Mouse (Mus musculus): ENCODE results near the gene Gm20388. TPM values are rescaled to one million over a fixed set of nuclear protein-coding genes. Genes with fewer than 3 reads are reported as not detected.
"Not testable (repeated sequence)": the region's sequence is repeated elsewhere in the genome, so short reads cannot be mapped to it uniquely, and the experiment has no call there.

Gm20388 gene
- polyA plus RNA-seq, 2 experiments: 8.5 TPM; not detected in 1

- Histone ChIP-seq H3K9ac (replicated peaks) (no peak overlapping the region), H3K36me3 (replicated peaks; ENCODE audit: control insufficient read depth, insufficient read depth, low read depth) (peaks cover 58% of the 10 kb centered on the region), H3K9me3 (ENCODE audit: control insufficient read depth, low read length) (no peaks in the 10 kb centered on the region), H3K4me2 (ENCODE audit: low read depth) (no peak overlapping the region), H3K4me3 (ENCODE audit: insufficient read depth in 1 of 2, low read depth in 2 of 2, low read length in 2 of 2) (no peak overlapping the region), H3K27me3 (ENCODE audit: control insufficient read depth, insufficient read depth, low read length) (no peaks in the 10 kb centered on the region), H3K27ac (no peak overlapping the region), H3K4me1 (replicated peaks; ENCODE audit: control insufficient read depth in 2 of 2, insufficient read depth in 2 of 2, low read length in 1 of 2) (no peaks in the 10 kb centered on the region)
- no peak for TF ChIP-seq CTCF (IDR thresholded peaks at IDR 0.05; ENCODE audit: low read depth)
- TF ChIP-seq EP300 (IDR thresholded peaks at IDR 0.05; ENCODE audit: low read depth): no peak
- ATAC-seq (ENCODE audit: insufficient read depth) (no peak), DNase-seq (ENCODE audit: low read depth in 3 of 3, low spot score in 3 of 3) (no peak)
- 75% methylated on average over 2 of the region's 2 CpGs for WGBS (ENCODE audit: insufficient replicate concordance)
Measured at GRCm38 (mm10) chr8:123999568-123999967, 4088.9 kb downstream of the Gm20388 start.

GRCm38 (mm10) chr8:124002546-124003108, 4092.0 kb downstream of the Gm20388 start:
- H3K4me1 ChIP-seq (replicated peaks; ENCODE audit: control insufficient read depth in 2 of 2, insufficient read depth in 2 of 2, low read length in 1 of 2): no peaks in the 10 kb centered on the region
- H3K9me3 ChIP-seq (ENCODE audit: control insufficient read depth, low read length): no peaks in the 10 kb centered on the region
- ATAC-seq (ENCODE audit: insufficient read depth): no peak
- H3K27ac ChIP-seq: no peak overlapping the region
- no peak for DNase-seq (ENCODE audit: low read depth in 3 of 3, low spot score in 3 of 3)
- H3K4me3 ChIP-seq (ENCODE audit: insufficient read depth in 1 of 2, low read depth in 2 of 2, low read length in 2 of 2): no peak overlapping the region
- H3K27me3 ChIP-seq (ENCODE audit: control insufficient read depth, insufficient read depth, low read length): no peaks in the 10 kb centered on the region
- WGBS (ENCODE audit: insufficient replicate concordance): 88% methylated on average over 10 of the region's 10 CpGs
- H3K9ac ChIP-seq (replicated peaks): no peak overlapping the region
- peaks cover 69% of the 10 kb centered on the region for H3K36me3 ChIP-seq (replicated peaks; ENCODE audit: control insufficient read depth, insufficient read depth, low read depth)
- TF ChIP-seq CTCF (IDR thresholded peaks at IDR 0.05; ENCODE audit: low read depth): peak; percentile 14; the same call in 1 of the 2 replicates
- no peak for TF ChIP-seq EP300 (IDR thresholded peaks at IDR 0.05; ENCODE audit: low read depth)
- H3K4me2 ChIP-seq (ENCODE audit: low read depth): no peak overlapping the region

- H3K4me1 ChIP-seq (replicated peaks; ENCODE audit: control insufficient read depth in 2 of 2, insufficient read depth in 2 of 2, low read length in 1 of 2): peaks cover 14 to 17% of the 10 kb centered on the region in 2 experiments
- no peaks in the 10 kb centered on the region for H3K9me3 ChIP-seq (ENCODE audit: control insufficient read depth, low read length)
- 59% methylated on average over 6 of the region's 6 CpGs for WGBS (ENCODE audit: insufficient replicate concordance)
- H3K27ac ChIP-seq: no peak overlapping the region
- no peaks in the 10 kb centered on the region for H3K27me3 ChIP-seq (ENCODE audit: control insufficient read depth, insufficient read depth, low read length)
- peaks cover 62% of the 10 kb centered on the region for H3K36me3 ChIP-seq (replicated peaks; ENCODE audit: control insufficient read depth, insufficient read depth, low read depth)
- no peak for DNase-seq (ENCODE audit: low read depth in 3 of 3, low spot score in 3 of 3)
- no peak overlapping the region for H3K4me2 ChIP-seq (ENCODE audit: low read depth)
- ATAC-seq (ENCODE audit: insufficient read depth): no peak
- TF ChIP-seq EP300 (IDR thresholded peaks at IDR 0.05; ENCODE audit: low read depth): no peak
- TF ChIP-seq CTCF (IDR thresholded peaks at IDR 0.05; ENCODE audit: low read depth): no peak
- H3K9ac ChIP-seq (replicated peaks): no peak overlapping the region
- H3K4me3 ChIP-seq (ENCODE audit: insufficient read depth in 1 of 2, low read depth in 2 of 2, low read length in 2 of 2): no peak overlapping the region
Measured at GRCm38 (mm10) chr8:124007829-124008228, 4097.2 kb downstream of the Gm20388 start.

- H3K36me3 ChIP-seq (replicated peaks; ENCODE audit: control insufficient read depth, insufficient read depth, low read depth): peaks cover 29% of the 10 kb centered on the region
- H3K4me1 ChIP-seq (replicated peaks; ENCODE audit: control insufficient read depth in 2 of 2, insufficient read depth in 2 of 2, low read length in 1 of 2): peaks cover 30 to 37% of the 10 kb centered on the region in 2 experiments
- ATAC-seq (ENCODE audit: insufficient read depth) (no peak), DNase-seq (ENCODE audit: low read depth in 3 of 3, low spot score in 3 of 3) (no peak)
- H3K27me3 ChIP-seq (ENCODE audit: control insufficient read depth, insufficient read depth, low read length): no peaks in the 10 kb centered on the region
- H3K9me3 ChIP-seq (ENCODE audit: control insufficient read depth, low read length): no peaks in the 10 kb centered on the region
- TF ChIP-seq EP300 (IDR thresholded peaks at IDR 0.05; ENCODE audit: low read depth) (no peak), CTCF (IDR thresholded peaks at IDR 0.05; ENCODE audit: low read depth) (no peak)
- no peak overlapping the region for H3K4me3 ChIP-seq (ENCODE audit: insufficient read depth in 1 of 2, low read depth in 2 of 2, low read length in 2 of 2)
- H3K27ac ChIP-seq: no peak overlapping the region; the same call in 1 of the 2 replicates
- WGBS (ENCODE audit: insufficient replicate concordance): 18% methylated on average over 3 of the region's 3 CpGs
- H3K9ac ChIP-seq (replicated peaks): peak overlapping the region; percentile 27; the same call in 1 of the 2 replicates
- H3K4me2 ChIP-seq (ENCODE audit: low read depth): peak overlapping the region; percentile 37
Measured at GRCm38 (mm10) chr8:124011580-124011979, 4100.9 kb downstream of the Gm20388 start.

GRCm38 (mm10) chr8:124011989-124012586, 4101.4 kb downstream of the Gm20388 start:
- Histone ChIP-seq H3K36me3 (replicated peaks; ENCODE audit: control insufficient read depth, insufficient read depth, low read depth) (peaks cover 24% of the 10 kb centered on the region), H3K4me3 (ENCODE audit: insufficient read depth in 1 of 2, low read depth in 2 of 2, low read length in 2 of 2) (no peak overlapping the region), H3K27me3 (ENCODE audit: control insufficient read depth, insufficient read depth, low read length) (no peaks in the 10 kb centered on the region), H3K27ac (no peak overlapping the region; the same call in none of the 2 replicates), H3K4me1 (replicated peaks; ENCODE audit: control insufficient read depth in 2 of 2, insufficient read depth in 2 of 2, low read length in 1 of 2) (peaks cover 34 to 41% of the 10 kb centered on the region in 2 experiments), H3K9me3 (ENCODE audit: control insufficient read depth, low read length) (no peaks in the 10 kb centered on the region), H3K4me2 (ENCODE audit: low read depth) (peak overlapping the region; percentile 37), H3K9ac (replicated peaks) (peak overlapping the region; percentile 27; the same call in 1 of the 2 replicates)
- ATAC-seq (ENCODE audit: insufficient read depth) (no peak), DNase-seq (ENCODE audit: low read depth in 3 of 3, low spot score in 3 of 3) (no peak)
- WGBS (ENCODE audit: insufficient replicate concordance): 90% methylated on average over 3 of the region's 3 CpGs
- no peak for TF ChIP-seq CTCF (IDR thresholded peaks at IDR 0.05; ENCODE audit: low read depth)
- TF ChIP-seq EP300 (IDR thresholded peaks at IDR 0.05; ENCODE audit: low read depth): no peak

- not testable (repeated sequence) for ATAC-seq (ENCODE audit: insufficient read depth); DNase-seq (ENCODE audit: low read depth in 3 of 3, low spot score in 3 of 3); H3K36me3 ChIP-seq (replicated peaks; ENCODE audit: control insufficient read depth, insufficient read depth, low read depth); H3K4me2 ChIP-seq (ENCODE audit: low read depth); H3K27ac ChIP-seq; H3K9me3 ChIP-seq (ENCODE audit: control insufficient read depth, low read length); H3K4me3 ChIP-seq (ENCODE audit: insufficient read depth in 1 of 2, low read depth in 2 of 2, low read length in 2 of 2); H3K27me3 ChIP-seq (ENCODE audit: control insufficient read depth, insufficient read depth, low read length); H3K9ac ChIP-seq (replicated peaks)
- peaks cover 48 to 57% of the 10 kb centered on the region in 2 experiments for H3K4me1 ChIP-seq (replicated peaks; ENCODE audit: control insufficient read depth in 2 of 2, insufficient read depth in 2 of 2, low read length in 1 of 2)
- 78% methylated on average over 7 of the region's 7 CpGs for WGBS (ENCODE audit: insufficient replicate concordance)
Measured at GRCm38 (mm10) chr8:124014299-124014698, 4103.7 kb downstream of the Gm20388 start.

Data from liver, embryonic 14.5 days (tissue).